Mouse (Mus musculus) layer of hippocampus, adult 9-10 months (tissue): ENCODE data around the gene Dcbld1.
"Not testable (repeated sequence)": the region's sequence is repeated elsewhere in the genome, so short reads cannot be mapped to it uniquely, and the experiment has no call there.

Experiments used
- DNase-seq: peaks from one replicate; pipeline ENCODE4 v3.0.0; 2022; ENCODE audit warnings: low spot score

The Dcbld1 gene

DNA sequence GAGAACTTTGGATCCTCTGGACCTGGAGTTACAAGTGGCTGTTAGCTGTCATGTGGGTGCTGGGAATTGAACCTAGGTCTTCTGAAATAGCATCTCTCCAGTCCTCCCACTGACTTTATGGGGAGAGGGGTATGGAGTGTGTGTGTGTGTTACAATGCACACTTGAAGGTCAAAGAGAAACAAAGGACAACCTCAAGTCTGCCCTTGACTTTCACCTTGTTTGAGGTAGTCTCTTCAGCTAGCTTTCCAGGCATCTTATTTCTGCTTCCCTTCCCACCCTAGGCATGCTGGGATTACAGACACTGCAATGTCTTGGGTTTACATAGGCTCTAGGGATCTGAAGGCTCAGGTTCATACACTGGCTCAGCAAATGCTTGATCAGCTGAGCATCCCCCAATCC is 68.9 kb downstream of the Dcbld1 start:
- DNase-seq = no peak

DNA sequence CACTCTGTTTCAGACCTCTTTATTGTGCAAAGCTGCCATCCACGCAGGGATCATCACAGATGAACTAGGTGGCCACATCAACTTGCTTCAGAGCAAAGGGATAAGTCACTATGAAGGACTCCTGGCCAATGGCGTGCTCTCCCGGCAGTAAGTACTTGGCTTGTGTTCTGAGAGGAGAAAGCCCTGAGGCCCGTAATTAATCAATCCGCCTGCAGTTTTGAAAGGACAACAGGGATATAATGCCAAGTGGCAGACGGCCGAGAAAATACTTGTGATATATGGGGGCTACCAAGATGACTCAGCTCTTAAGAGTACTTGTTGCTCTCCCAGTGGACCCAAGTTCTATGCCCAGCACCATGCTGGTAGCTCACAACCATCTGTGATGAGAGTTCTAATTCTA is 71.2 kb downstream of the Dcbld1 start:
- no peak for DNase-seq

- no peak for DNase-seq
Measured at GRCm38 (mm10) chr10:52309196-52309595, 75.8 kb downstream of the Dcbld1 start.

- DNase-seq = no peak
Measured at GRCm38 (mm10) chr10:52319506-52320286, 86.3 kb downstream of the Dcbld1 start.

DNA sequence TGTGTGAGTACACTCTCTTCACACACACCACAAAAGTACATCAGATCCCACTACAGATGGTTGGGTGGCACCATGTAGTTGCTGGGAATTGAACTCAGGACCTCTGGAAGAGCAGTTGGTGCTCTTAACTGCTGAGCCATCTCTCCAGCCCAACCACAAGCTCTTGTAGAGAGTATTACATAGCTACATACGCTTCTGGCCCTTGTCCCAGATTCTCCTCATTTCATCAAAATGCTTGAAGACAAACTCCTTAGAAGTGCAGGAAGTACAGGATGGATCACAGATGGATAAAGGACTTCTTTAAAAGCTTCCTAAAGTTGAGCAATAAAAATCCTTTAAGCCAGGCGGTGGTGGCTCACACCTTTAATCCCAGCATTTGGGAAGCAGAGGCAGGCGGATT is 88.5 kb downstream of the Dcbld1 start:
- no peak for DNase-seq

GRCm38 (mm10) chr10:52331007-52331406 is 97.6 kb downstream of the Dcbld1 start:
- DNase-seq = peak; percentile 16

- not testable (repeated sequence) for DNase-seq
Measured at GRCm38 (mm10) chr10:52343324-52343723, 109.9 kb downstream of the Dcbld1 start.

DNA sequence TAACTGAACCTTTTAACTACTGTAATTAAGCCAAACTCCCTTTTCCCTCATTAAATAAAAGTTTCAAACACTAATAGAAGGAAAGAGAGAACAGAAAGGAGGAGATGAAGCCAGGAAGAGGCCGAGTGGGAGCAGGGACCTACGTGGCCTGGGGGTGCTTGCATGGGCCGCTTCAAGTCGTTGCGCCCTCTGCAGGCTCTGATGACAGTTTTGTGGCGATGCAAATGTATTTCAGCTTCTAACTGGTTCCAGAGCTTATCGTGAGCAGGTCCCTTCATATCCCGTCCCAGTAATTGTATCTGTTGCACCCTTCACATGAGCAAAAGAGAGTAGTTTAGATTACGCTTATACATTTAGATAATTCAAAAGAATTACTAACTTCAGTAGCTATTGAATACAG is 119.8 kb downstream of the Dcbld1 start:
- no peak for DNase-seq

- DNase-seq = no peak
Measured at GRCm38 (mm10) chr10:52358467-52358866, 125.0 kb downstream of the Dcbld1 start, which contains the start of gene Gm26741. Gene Gm26741 (plus strand): TSS chr10:52358767.

- DNase-seq = no peak
Measured at GRCm38 (mm10) chr10:52360241-52360735, 126.9 kb downstream of the Dcbld1 start.

DNA sequence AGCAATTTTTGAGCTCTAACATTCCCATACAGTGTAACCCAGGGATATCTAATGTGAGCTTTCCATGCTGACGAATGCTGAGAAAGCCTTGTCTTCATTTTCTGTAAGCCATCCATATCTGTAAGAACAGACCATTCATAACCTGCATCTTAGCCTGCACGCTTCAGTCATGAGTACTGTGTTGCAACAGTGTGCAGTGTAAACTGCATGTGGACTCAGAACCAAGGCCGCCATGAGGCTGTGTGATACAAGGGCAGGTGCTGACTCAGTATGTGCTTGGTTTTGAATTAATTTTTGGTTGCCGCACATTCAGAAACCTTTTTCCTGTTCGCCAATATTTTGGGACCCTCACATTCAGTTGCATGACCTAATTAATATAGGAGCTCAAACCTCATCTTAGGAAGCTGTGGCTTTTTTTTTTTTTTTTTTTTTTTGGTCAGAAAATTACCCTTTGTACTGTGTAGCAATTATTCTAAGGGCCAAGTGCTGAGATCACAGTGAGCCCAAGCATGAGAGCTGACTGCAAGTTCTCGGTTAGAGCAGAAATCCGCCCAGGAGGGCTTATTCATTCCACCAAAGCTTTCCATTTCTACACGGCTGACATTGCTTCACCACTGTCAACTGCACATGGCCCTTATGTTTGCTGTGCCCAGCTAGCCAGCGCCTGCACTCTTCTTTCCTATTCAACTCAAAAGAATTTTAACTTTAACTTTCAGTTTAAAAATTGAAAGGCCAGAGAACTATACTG is 127.6 kb downstream of the Dcbld1 start:
- DNase-seq = no peak

- no peak for DNase-seq
Measured at GRCm38 (mm10) chr10:52368376-52368775, 135.0 kb downstream of the Dcbld1 start.
